Mouse (Mus musculus) liver, adult 2 months (tissue): ENCODE measurements around the gene Noxa1.

Source experiments
- CTCF ChIP-seq: fragments of 200-500 bp; IDR thresholded peaks from 2 replicates; pipeline ENCODE4 v1.5.1; 2011; ENCODE audit warnings: low read depth, low read length, control low read depth
- POLR2A ChIP-seq: fragments of 200-500 bp; IDR thresholded peaks from 2 replicates; pipeline ENCODE4 v1.6.1; 2011; ENCODE audit warnings: low read length, control low read depth; ENCODE audit not compliant: insufficient read depth; ENCODE audit errors: extremely low read depth

DNA sequence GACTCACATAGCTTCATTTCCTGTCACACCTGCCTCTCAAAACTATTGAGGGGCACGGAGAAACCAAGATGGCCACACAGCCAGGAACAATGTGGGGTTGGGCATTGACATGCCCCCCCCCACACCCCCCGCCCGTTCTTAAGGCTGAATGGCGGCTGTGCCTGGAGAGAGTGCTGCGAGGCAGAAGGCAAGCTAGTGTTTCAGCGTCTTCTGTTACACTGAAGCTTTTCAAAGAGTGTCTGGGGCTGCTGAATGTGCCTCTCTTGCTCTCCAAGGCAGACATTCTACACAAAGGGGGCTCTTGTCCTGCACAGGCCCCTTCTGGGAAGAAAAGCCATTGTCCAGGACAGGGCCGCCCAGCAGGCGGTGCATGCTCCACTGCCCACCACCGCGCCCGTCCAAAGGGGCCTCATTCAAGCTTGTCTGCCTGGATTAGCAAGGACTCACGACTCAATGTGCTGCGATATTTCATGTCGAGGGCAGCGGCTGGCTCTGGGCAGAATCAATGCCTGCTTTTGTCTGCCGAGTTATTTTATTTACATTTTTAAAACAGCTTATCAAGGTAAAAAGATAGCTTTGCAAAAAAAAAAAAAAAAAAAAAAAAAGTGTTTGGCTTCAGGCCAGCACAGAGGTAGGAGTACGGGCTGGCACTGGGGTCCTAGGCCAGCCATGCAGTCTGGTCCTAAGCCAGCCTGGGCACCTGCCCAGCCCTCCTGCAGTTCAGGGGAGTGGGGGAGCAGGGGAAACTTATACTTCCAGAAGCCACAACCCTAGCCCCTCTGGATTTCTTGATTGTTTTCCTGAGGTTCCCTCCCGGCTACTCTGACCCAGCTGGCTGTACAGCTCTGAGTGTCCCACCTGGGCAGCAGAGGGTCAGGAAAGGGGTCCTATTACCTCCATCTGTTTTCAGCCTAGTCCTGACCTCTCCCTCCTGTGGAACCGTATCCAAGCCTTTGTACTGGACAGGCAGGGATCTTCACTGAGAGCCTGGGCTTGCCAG lies 31.4 kb upstream of the Noxa1 start:
- no peak for TF ChIP-seq CTCF
- TF ChIP-seq POLR2A, result no peak
